Mouse (Mus musculus): Measurements from ENCODE around the gene Atp2b4.
"Not testable (repeated sequence)": the region's sequence is repeated elsewhere in the genome, so short reads cannot be mapped to it uniquely, and the experiment has no call there.

Atp2b4 gene

DNA sequence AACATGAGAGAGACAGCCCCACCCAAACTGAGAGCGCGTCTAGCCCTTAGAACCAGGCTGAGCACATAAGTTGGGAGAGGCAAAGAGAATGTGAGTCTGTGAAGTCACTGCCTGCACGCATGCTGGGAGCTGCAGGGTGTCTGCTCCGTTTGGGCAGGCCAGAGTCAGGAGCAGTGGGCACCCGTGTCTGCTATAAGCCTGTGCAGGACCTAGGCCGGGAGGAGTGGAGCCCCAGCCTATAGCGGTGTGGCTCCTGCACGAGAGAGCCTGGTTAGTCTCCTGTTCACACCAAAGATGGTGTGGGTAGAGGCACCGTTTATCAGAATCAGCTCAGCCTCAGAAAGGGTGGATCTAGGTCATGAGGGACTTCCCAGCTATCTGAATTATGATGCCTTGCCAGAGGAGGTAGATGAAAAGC, 55.8 kb downstream of the Atp2b4 start:
- no peak for DNase-seq (ENCODE audit: low spot score in 2 of 2)

DNA sequence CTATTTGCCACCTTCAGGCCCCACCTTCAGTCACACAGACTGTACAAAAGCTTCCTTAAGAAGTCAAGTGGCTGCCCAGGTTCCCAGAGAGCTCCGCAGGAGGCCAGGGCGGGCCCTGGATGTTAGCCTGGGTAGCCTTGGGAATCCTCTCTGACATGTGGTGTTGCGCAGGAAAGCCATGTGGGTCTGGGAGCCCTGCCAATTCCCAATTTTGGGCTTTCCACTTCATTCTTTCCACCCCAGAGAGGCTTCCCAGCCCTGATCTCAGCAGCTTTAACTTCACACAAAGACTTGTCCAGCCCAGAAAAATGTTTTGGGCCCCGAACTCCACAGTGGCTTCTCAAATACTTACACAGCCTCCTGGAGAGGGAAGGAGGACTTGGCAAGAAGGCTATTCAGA, 56.2 kb downstream of the Atp2b4 start:
- DNase-seq (ENCODE audit: low spot score in 2 of 2) = peak; percentile 41 to 81

DNA sequence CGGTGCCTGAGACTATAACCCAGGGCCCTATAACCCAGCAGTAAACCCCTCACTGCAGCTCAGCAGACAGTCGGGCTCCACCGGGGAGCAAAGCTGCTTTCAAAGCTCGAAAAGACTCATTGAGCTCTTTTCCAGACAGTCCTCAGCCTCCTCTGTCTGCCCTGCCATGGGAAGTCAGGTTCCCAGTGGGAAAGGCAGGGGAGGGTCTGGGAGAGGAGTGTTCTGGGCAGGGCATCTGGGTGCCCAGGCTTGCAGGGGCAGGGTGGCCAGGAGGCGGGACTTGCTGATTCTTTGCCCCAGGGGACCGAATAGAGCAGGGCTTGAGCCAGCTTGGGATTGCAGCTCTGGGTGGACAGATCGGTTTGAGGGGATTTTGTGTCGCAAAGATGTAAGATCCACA, 58.3 kb downstream of the Atp2b4 start:
- no peak for DNase-seq (ENCODE audit: low spot score in 2 of 2)

DNA sequence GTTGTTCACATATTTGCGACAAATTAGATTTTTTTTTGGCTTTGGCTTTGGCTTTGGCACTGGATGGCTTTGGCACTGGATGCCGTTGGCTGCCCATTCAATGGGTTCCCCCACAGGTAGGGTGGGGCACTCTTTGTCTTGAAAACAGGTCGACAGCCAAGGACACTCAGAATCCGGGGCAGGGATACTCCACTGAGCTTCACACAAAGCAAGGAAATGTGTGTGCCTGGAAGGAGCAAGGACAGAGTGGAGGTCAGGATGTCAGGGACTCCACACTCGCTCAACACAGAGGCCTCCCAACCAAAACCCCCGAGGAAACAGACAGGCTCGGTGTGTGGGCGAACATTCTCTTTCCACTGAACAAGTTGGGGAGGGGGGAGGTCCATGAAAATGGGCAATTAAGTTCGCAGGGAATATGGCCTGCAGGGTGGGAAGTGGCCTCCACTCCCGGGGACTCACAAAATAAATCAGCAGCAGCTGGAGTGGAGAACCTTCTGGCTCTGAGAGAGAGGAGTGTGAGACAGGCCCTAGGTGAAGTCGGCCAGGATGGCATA, 58.9 kb downstream of the Atp2b4 start:
- DNase-seq (ENCODE audit: low spot score in 2 of 2) = no peak

DNA sequence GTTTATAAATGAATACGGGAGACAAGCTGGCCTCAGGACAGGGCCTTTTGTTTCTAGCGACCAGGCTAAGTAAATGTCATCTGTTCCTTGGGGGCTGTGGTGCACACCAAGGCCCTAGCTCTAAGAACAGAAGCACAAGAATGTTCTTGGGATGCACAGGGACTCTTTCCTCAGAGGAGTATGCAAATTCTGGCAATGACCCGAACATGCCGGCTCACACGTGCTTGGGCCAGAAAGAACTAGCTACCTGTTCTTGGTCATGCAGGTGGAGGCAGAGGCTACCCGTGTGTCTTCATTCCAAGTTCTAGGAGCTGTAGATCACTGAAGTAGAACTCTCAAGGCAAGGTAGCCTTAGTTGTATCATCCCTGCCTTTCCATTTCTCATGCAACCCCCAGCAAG, 59.7 kb downstream of the Atp2b4 start:
- DNase-seq (ENCODE audit: low spot score in 2 of 2) = no peak

DNA sequence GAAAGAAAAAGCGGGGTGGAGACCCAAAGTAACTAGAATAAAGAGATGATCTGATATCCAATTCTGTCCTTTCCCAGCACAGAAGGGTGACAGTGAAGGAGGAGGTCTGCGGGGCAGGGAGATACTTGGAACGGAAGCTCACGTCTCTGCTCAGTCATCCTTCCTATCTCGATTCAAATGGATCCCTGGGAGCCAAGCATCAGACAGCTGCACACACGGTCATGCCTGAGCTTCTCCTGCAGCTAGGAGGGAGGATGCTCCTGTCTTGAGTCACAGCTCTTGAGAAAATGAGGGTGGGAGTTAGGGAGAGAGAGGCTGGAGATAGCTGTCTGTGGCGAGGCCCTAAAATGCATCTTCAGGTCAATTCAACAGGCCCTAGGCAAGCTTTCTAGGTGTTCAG, 64.2 kb downstream of the Atp2b4 start:
- DNase-seq (ENCODE audit: low spot score in 2 of 2) = no peak

DNA sequence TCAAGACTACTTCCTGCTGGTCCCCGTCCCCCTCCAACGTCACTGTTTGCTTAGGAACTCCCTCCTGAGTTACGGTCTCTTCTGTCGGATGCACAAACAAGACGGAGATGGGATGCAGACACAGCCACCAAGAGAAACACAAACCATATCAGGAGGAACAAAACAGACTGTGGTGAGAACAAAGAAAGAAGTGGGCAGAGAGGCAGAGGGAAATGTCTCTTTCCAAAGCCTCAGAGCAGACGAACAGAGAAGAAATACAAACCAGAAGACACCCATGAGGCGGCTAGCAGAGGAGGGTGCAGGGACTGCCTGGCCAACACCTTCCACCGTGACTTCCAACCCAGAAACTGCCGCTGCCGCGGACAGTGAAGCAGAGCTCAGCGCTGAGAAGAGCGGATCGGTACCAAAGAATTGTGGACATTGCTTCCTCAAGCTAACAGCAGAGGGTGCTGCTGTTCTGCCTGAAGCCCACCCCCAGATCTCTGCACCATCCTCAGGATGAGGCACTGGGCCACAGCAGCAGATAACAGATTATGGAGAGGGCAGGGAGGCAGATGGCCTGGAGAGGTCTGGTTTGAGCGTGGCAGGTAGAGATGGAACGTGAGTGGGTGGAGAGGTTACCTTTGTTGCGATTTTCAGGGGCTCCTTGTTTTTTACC, 64.7 kb downstream of the Atp2b4 start:
- DNase-seq (ENCODE audit: low spot score in 2 of 2) = peak; percentile 49 to 54

DNA sequence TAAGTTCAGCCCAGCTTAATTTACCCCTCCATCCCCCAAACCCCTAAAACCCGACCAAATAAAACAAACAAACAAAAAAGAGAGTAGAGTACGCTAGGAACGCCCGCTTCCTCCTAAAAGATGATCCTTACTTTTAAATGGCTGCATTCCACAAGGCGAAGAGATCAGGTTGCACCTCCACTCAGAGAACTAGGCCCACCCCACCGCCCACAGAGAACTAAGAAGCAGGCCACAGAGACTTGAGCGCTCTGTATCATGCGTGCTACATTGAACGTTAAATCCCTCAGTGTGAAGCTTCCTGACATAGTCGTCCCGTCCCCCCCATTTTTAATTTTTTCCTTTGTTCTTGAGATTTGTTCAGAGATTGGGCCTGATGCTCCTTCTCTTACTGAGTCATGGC, 68.0 kb downstream of the Atp2b4 start:
- DNase-seq (ENCODE audit: low spot score in 2 of 2) = no peak

DNA sequence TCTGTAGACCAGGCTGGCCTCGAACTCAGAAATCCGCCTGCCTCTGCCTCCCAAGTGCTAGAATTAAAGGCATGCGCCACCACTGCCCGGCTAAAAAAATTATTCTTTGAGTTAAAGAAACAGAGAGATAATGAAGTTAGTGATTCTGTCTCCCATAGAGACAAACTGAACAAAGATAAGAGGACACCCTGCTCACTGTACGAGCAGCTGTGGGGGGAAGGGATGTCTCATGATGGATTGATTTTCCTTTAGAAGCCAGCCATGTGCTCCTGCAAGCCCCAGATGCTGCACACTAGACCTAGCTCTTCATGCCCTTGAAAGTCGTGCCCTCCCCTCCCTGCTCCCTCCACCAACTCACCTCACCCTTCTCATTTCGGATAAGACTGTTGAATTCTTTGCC, 72.5 kb downstream of the Atp2b4 start:
- DNase-seq (ENCODE audit: low spot score in 2 of 2) = no peak

DNA sequence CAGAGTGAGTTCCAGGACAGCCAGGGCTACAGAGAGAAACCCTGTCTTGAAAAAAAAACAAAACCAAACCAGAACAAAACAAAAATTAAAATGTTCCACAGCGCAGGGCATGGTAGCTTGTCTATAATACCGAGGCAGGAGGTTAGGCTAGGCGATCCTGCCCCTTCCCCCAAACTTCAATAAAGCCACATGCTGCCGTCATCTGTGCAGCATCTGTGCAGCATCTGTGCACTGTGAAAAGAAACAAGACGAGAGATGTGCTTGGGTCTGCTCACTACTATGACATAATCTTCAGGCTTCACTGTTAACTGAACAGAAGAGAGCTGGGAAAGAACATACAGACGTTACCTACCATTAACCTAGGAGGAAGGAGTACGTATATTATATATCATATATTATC, 80.5 kb downstream of the Atp2b4 start:
- DNase-seq (ENCODE audit: low spot score in 2 of 2) = no peak

DNA sequence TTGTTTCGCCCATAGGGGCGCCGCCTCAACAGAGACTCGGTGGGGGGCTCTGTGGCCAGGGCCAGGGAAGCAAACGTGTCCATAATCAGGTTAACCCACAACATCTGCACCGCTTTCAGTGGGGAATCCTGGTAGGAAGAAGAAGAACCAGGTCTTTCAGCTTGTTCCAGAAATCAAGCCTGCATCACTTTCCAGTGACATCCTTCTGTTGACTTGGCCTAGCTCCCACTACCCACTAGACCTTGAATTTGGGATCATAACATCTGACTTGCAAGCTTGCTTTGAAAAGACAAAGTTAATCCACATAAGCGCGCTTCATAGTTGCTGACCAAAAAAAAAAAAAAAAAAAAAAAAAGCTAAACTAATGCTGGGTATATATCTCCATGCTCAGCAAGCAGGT, 82.1 kb downstream of the Atp2b4 start:
- no peak for DNase-seq (ENCODE audit: low spot score in 2 of 2)

DNA sequence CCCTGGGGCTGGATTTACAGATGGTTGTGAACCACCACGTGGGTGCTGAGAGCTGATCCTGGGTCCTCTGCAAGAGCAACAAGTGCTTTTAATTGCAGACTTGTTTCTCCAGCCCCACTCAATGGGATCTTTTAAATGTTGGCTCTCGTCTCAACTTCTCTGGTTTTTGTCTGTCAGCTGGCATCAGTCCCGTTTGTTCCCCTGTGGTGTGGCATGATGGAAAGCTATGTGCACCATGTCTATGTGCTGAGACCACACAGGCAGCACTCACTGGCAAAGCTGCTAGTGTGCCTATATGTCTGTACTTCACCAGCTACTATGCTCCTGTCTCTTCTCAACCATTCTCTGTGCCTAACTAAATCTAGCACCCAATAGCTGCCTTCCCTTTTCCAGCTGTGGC, 82.5 kb downstream of the Atp2b4 start:
- DNase-seq (ENCODE audit: low spot score in 2 of 2) = no peak

DNA sequence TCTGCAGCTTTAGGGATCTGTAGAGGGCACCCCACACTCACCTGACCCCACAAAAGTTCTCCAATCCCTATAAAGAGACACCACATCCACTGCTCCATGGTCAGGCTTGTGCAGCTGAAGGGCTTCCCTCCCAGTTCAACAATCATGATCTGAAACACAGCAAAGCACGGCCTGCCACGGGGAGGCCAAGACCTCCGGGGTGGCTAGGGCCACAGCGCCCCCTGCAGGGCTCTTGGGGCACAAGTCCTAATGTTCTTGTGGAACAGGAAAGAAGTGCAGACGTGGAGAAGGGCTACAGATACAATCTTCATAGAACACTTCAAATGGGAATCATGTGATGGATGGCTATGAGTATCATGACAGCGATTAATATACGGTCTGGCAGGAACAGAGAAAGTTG, 84.4 kb downstream of the Atp2b4 start:
- peak in 1 of 2 experiments; percentile 47 for DNase-seq (ENCODE audit: low spot score in 2 of 2)

DNA sequence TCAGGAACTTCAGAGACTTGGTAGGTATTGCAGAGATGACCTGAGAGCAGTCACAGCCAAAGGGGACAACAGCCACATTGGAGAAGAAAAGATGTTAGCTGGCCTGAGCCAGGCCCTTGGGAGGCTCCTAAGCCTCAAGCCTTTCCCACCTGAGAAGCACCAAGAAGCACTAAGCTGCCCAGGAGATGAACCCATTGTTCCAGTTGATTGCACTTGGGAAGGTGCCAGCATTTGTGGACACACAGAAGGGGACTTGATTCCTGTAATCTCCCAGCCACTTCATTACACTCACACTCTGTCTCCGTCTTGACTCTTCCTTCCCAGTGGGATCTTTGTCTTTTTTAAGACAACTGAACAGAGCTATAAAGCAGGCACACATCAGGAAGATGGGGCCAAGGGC, 85.7 kb downstream of the Atp2b4 start:
- no peak for DNase-seq (ENCODE audit: low spot score in 2 of 2)

DNA sequence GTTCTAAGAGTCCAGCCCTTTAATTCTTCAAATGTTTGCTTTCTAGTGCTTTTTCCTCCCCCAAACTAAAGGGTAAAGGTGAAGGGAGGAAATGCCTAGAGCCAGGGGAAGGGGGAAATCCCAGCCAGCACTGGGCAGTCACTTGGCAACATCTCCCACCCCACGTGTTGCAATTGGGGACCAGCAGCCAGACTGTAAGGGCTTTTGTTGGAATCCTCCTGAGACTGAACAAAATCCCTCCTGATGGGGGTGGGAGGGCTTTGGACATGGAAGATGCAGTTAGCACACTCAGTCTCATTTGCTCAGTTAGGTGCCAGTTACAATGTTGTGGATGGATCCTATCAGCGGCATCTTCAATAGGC, 87.9 kb downstream of the Atp2b4 start:
- peak in 1 of 2 experiments; percentile 57 for DNase-seq (ENCODE audit: low spot score in 2 of 2)

DNA sequence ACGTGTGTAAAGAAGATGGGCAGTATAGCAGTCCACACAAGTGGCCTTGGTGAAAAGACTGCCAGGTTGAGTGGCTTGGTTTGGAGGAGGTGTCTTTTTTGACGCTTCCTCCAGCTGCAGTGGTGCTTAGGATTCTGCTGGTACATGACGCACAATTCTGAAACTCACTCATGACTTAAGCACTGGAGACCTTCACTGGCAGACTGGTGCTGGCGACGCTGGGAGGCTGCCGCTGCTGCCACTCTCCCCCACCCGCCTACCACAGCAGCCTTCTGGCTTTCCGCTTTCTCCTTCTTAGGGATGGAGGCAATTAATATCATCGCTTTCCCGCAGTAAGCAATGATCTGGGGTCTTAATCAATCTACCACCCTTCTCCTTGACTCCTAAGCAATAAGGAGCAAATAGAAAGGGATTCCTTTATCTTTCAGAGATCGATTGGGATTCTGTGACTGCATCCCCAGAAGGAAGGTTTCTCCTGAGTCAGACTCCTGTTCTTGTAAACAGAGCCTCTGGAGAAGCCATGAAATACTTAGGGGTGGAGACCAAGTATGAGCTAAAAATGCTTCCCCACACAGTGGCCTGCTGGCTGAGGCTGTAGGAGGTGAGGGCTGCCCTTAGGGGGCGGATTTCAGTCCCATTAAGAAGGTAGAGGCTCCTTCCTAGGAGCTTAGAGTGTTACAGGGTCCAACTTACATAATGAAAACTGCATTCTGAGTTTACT, 88.4 kb downstream of the Atp2b4 start:
- no peak for DNase-seq (ENCODE audit: low spot score in 2 of 2)

DNA sequence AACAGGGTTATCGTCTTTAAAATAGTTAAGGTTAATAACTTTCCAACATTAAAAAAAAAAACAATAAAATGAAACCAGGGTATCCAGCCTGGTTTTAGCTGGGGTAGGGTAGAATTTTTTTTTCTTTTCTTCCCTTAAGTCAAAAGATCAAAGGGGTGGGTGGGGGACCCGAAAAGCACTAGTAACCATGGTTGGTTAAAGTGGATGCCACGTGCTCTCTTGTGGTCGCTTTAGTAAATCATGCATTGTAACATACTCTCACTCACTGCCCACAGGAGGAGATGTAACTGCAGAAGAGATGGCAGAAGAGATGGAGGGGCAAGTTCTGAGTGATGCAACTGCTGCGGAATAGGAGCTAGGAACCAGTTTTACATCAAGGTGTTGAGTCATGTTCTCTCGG, 89.5 kb downstream of the Atp2b4 start:
- no peak for DNase-seq (ENCODE audit: low spot score in 2 of 2)

DNA sequence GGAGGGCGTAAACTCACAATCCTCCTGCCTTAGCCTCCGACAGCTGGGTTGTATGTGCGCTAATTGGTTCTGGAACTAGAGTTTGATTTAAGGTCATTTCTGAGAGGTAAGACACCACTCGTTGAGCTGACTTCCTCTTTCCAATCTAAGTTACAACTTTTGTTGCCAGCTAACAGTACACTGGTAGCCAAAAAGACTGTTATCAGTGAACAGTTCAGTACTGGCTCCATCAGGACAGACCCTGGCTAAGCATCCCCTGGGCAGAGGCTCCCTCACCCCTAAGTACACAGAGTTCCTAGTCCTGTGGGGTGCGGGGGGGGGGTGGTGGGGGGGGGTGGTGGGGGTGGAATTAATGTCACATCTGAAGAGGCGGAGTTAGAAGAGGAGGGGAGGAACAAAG, 89.9 kb downstream of the Atp2b4 start:
- no peak for DNase-seq (ENCODE audit: low spot score in 2 of 2)

DNA sequence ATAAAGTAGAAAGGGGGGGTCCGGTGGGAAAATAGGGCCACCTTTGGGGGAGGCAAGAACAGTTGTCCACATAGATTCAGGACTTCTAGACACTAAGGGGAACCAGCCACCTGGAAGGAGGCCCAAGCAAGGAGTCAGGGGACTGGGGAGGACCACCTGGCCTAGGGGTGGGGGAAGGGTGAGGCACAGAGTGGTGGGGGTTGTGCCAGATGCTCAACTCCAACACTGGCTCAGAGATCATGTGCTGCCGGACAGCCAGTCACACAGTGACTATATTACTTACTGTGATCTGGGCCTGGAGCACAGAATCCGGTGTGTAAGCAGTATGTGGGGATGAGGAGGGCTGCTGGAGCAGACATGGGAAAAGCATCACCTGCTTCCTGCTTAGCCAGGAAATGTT, 91.5 kb downstream of the Atp2b4 start:
- DNase-seq (ENCODE audit: low spot score in 2 of 2) = no peak

DNA sequence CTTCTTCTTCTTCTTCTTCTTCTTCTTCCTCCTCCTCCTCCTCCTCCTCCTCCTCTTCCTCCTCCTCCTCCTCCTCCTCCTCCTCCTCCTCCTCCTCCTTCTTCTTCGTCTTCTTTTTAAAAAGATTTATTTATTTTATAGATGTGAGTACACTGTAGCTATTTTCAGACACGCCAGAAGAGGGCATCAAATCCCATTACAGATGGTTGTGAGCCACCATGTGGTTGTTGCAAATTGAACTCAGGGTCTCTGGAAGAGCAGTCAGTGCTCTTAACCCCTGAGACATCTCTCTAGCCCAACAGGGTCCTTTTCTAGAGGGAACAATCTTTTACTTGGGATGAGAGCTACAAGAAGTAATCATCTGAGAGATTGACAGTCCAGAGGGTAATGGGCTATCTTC, 99.0 kb downstream of the Atp2b4 start:
- not testable (repeated sequence) for DNase-seq (ENCODE audit: low spot score in 2 of 2)

DNA sequence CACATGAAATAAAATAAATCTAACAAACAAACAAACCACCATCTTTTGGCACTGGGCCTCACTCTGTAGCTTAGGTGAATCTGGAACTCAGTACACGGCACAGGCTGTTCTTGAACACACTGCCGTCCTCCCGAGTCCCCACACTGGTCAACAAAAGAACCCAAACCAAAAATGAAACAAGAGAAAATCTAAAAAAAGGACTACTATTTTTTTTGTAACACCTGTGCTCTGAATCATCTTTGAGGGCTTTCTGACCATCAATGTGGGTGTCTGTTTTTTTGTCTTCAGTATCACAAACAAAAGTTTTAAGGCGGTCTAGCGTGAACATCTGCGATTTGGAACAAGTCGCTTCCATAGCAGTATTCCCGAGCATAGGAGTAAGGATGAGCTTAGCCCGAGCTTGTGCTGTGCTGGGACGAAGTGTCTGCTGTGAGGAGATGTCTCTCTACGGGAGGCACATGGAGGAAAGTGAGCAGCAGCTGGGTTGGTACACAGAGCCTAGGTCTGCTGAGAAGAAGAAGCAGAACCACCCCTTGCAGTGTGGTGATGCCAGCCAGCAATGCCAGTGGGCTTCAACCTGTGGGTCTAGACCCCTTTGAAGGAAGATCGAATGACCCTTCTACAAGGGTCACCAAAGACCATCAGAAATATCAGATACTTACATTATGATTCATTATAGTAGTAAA, 102.8 kb downstream of the Atp2b4 start:
- no peak for DNase-seq (ENCODE audit: low spot score in 2 of 2)

DNA sequence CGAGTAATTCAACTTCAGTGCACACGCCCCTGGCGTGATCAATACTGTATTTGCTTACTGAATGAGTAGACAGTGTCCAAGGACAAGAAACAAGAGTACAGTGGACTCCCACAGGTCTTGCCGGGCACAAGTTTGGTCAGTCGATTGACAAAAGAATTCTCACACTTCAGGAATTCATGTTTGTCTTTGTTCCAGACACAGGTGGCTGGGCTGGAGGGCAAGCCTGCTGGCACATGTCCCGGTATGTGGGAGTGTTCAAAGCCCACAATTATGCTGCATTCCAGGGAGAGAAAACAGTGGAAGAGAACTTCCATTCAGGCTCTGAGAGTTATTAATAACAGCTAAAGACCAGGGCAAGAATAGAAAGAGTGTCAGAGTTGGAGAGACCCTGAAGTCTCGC, 104.9 kb downstream of the Atp2b4 start:
- peak; percentile 54 to 57 for DNase-seq (ENCODE audit: low spot score in 2 of 2)

DNA sequence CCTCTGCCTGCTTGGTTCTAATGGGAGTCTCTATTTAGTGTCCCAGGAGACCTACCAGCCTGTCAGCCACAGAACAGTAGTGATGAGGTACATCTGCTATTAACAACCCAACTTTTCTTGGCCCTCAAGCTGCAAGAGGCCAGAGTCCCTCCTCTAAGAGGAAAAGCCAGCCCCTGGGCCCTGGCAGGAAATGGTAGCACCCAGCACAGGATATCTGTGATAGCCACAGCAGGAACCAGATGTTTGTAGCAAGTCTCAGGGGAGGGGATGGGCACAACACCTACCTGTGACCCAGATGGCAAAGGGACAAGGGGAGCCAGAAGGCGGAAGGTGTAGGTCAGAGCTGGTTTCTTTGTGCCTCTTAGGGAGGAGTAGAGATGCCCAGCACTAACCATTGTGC, 106.0 kb downstream of the Atp2b4 start:
- DNase-seq (ENCODE audit: low spot score in 2 of 2) = no peak

Data from urinary bladder, postnatal 36 days (tissue).